Mouse (Mus musculus): ENCODE results near the gene Ndufa13.
A peak's percentile ranks its signal among the peaks of the same experiment; 100 is the strongest.

Ndufa13 gene

DNA sequence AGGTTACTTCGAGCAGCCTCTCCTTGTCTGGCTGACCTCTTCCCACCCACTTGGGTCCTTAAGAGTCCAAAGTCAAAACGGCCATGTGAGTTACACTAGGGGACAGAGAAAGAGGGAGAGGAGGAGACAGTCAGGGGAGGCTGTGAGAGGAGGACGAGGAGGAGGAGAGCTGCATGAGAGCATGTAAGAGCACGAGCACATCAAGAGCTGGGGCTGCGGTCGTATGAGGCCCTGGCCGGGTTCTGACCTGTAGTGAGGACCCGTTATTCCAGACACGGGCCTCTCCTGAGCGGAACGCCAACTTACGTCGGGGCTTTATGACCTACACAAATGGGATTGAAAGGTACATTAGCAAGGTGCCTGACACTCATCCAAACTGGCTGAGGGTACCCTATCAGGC is 9.6 kb upstream of the Ndufa13 start:
- DNase-seq (ENCODE audit: low spot score in 2 of 2) = no peak

DNA sequence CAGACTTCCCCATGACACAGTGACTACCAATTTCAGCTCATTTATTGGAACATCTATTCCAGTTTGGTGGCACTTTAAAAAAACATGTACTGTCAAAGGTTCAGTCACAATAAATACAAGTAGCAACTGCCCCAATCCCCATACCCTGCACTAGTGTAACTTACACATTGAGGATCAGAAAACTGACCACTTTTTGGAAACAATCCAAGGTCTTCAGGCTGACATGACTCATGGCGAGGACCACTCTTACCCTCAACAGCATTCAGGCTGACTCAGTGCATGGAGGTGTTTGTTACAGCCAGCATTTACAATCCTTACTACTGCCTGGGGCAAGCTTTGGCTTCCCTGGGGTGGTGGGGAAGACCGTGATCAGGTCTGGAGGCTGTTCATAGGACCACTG is 4.7 kb upstream of the Ndufa13 start:
- no peak for DNase-seq (ENCODE audit: low spot score in 2 of 2)

- DNase-seq (ENCODE audit: low spot score in 2 of 2) = no peak
Measured at GRCm38 (mm10) chr8:69906260-69906659, 3.9 kb upstream of the Ndufa13 start.

GRCm38 (mm10) chr8:69904096-69904495 is 1.7 kb upstream of the Ndufa13 start:
- DNase-seq (ENCODE audit: low spot score in 2 of 2) = no peak

DNA sequence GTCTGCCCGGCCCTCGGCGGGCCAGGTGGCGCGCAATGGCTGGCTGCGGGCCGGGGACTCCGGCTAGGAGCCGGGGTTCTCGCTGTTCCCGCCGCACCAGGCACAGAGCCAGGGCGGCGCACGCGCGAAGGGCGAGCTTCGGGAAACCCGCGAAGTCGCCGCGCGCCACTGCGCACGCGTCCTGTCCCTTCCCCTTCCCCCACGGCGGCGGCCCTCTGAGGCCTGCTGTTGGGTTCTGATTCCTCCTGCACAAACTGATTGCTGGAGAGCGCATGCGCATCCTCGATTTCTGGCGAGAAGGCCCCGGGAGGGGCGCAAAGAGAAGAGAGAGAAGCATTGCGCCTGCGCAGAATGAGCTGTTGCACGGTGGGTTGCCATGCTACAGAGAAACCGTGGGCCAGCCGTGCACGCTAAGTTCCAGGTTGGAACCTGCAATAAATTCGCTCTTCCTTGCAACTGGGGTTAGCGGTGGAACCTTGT is 745 bp upstream of the Ndufa13 start:
- DNase-seq (ENCODE audit: low spot score in 2 of 2) = peak; percentile 86 to 93

GRCm38 (mm10) chr8:69901484-69902162 is 735 bp downstream of the Ndufa13 start:
- peak; percentile 96 for DNase-seq (ENCODE audit: low spot score in 2 of 2)

- no peak for DNase-seq (ENCODE audit: low spot score in 2 of 2)
Measured at GRCm38 (mm10) chr8:69900895-69901451, 1.4 kb downstream of the Ndufa13 start.

- no peak for DNase-seq (ENCODE audit: low spot score in 2 of 2)
Measured at GRCm38 (mm10) chr8:69899876-69900275, 2.5 kb downstream of the Ndufa13 start.

GRCm38 (mm10) chr8:69897857-69898256 is 4.5 kb downstream of the Ndufa13 start:
- DNase-seq (ENCODE audit: low spot score in 2 of 2) = no peak

GRCm38 (mm10) chr8:69895772-69896451 is 6.4 kb downstream of the Ndufa13 start:
- DNase-seq (ENCODE audit: low spot score in 2 of 2) = no peak

DNA sequence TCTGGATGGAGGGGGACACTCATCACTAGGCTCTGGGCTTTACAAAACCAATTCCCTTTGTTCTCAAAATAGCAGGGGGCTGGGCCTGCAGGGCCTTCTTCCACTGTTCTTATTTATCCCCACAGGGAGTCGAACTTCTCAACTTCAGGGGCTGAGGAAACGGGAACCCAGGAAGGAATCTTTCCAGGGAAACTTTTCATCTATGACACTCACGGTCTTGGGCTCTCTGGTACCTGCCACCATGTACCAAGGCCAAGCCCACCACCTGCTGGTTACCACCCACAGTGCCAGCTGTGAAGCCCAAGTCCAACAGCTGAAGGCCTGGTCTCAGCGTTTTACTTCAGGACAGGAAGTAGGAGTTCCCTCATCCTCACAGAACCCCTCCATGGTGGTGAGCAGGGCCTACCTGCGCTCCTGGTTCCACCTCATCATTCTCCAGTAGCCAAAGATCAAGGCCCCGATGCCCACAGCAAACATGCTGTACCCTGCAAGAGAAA is 7.5 kb downstream of the Ndufa13 start:
- no peak for DNase-seq (ENCODE audit: low spot score in 2 of 2)

DNA sequence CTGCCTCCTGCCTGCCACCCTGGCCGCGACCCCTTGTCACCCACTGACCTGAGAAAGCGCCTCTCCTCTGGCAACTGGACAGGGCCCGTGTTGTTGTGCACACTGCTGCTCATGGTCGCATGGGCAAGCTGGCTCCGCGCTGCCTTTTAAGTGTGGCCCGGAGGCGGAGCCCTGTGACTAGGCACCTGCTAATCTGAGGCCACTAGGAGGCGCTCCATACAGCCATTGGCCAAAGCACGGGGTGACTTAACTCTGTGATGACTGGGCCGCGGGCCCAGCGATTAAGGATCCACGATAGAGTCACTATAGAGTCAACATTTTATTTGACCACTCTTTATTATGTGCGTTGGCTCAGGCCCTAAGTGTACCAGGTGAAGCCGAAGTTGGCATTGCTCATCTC is 8.5 kb downstream of the Ndufa13 start:
- DNase-seq (ENCODE audit: low spot score in 2 of 2) = peak; percentile 38 to 62

DNA sequence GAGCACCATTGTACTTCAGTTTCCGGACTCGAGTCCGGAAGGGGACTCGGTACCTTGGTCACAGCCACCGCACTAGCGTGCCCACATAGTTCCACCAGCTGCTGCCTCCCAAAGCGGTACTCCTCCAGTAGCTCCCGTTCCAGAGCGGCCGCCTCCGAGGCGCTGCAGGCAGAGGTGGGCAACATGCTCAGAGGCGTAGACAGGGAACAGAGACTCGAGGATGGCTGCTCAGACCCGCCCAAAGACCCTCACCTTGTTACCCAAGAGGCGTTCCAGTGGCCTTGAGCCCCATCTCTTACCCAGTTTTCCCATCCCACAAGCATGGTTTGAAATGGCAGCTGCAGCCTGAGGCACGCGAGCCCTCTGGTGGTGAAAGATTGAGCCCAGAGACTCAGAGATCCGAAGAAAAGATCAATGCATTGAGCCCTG is 11.5 kb downstream of the Ndufa13 start:
- no peak for DNase-seq (ENCODE audit: low spot score in 2 of 2)

GRCm38 (mm10) chr8:69888902-69889301 is 13.5 kb downstream of the Ndufa13 start:
- DNase-seq (ENCODE audit: low spot score in 2 of 2) = no peak

- no peak for DNase-seq (ENCODE audit: low spot score in 2 of 2)
Measured at GRCm38 (mm10) chr8:69888244-69888866, 14.0 kb downstream of the Ndufa13 start.

- DNase-seq (ENCODE audit: low spot score in 2 of 2) = peak; percentile 45 to 49
Measured at GRCm38 (mm10) chr8:69887289-69888243, 14.8 kb downstream of the Ndufa13 start, which contains the start of gene Cilp2. Gene Cilp2 (minus strand): TSS chr8:69887687.

GRCm38 (mm10) chr8:69884141-69884540 is 18.2 kb downstream of the Ndufa13 start:
- DNase-seq (ENCODE audit: low spot score in 2 of 2) = no peak

- DNase-seq (ENCODE audit: low spot score in 2 of 2) = no peak
Measured at GRCm38 (mm10) chr8:69882833-69883600, 19.3 kb downstream of the Ndufa13 start.

- DNase-seq (ENCODE audit: low spot score in 2 of 2) = peak in 1 of 2 experiments; percentile 32
Measured at GRCm38 (mm10) chr8:69882021-69882756, 20.2 kb downstream of the Ndufa13 start.

Measured in natural killer cell, adult 2 months (primary cell).